Mouse (Mus musculus) cerebellum, adult 8-10 months (tissue): ENCODE results near the gene Trak1.

Experiments
- DNase-seq: peaks from one replicate; pipeline ENCODE4 v3.0.0; 2022

Trak1 gene

DNA sequence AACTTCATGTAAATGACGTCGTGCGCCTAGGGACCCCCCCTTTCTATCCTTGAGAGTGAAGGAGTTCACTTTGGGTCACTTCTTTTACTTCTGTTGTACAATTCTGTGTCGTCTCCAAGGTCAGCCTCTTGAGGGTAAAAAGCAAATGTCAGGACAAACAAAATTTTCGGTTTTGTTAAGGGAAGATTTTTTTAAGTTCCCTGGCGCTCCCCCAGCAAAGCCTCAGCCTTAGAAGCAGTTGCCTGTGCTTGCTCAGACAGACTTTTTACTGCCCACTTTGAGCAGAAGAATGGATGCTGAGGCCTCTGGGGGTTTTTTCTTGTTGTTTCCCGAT, 730 bp downstream of the Trak1 start:
- no peak for DNase-seq

DNA sequence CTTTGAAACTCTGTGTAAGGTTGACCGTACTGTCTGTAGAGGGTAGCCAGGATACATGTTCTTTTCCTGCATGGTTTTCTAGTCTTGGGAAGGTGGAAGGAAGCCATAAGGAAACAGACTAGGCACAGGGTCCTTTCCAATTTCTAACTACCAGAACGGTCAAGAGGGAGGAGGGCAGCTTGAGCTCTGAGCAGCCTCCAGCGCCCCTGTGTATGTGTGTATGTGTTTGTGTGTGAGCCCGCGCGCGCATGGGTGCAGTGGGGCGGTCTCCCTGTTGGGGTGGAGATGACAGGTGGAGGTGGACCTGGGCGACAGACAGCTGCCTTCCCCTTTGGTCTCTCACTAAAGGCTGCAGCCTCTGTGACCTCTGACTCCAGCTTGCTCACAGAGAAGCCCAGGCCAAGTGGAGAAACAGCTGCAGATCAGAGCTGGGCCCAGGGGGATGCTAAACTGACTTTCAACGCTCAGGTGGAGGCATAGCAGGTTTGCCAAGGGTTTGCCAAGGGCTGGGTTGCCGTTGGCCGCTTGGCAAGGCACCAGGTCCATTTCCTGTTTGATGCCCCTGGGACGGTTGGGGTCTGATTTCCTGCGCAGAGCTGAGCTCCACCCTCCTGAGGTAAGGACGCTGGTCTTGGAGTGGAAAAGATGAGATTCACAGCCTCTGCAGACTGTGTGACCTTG, 1.2 kb downstream of the Trak1 start:
- peak; percentile 39 for DNase-seq

DNA sequence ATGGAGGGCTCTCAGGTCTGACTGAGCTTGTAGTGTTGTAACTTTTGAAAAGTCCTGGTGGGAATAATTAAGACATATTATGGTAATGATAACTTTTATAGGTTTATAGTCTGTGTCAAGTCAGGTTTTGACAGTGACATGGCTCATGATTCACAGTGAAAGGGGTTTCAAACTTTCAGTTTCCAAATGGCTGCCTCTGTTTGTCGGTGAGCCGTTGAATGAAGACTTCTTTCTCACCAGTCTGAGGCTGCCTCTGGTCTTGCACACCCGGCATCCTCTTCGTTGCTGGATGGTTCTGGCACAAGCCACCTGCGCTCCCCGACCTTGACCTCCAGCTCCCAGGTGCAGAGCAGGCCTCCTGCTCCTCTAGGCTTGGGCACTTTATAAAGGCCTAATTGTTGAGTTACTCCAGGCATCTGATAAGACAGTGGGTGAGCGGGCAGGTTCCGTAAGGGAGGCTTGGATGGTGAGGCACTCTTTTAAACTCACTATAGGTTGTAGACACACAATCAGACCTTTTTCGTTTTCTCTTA, 2.0 kb downstream of the Trak1 start:
- no peak for DNase-seq

DNA sequence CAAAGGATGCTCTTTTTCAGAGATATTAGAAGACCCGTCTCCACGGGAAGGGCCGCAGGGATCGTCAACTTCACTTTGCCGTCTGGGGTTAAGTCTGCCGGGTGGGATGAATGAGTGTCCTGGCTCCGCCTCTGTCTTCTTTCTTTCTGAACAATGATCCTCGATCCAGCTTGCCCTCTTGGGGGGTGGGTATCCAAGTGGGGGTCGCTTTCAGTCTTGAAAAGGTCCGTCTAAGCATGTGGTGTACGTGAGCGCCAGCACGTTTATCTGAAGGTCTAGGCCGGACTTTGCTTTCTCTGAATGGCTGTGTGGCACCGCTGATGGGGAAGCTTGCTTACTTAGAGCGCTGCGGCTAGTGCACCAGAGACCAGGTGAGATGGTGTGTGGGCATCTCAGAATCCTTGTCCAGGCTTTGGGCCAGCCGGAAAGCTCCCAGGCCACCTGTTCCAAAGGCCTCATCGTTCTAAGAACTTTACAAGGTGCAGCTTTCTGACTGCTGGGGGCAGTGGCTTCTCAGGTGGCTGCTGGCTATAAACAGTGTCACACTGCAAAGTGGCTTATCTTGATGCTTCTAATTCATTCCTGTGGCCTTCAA, 2.8 kb downstream of the Trak1 start:
- DNase-seq = no peak

DNA sequence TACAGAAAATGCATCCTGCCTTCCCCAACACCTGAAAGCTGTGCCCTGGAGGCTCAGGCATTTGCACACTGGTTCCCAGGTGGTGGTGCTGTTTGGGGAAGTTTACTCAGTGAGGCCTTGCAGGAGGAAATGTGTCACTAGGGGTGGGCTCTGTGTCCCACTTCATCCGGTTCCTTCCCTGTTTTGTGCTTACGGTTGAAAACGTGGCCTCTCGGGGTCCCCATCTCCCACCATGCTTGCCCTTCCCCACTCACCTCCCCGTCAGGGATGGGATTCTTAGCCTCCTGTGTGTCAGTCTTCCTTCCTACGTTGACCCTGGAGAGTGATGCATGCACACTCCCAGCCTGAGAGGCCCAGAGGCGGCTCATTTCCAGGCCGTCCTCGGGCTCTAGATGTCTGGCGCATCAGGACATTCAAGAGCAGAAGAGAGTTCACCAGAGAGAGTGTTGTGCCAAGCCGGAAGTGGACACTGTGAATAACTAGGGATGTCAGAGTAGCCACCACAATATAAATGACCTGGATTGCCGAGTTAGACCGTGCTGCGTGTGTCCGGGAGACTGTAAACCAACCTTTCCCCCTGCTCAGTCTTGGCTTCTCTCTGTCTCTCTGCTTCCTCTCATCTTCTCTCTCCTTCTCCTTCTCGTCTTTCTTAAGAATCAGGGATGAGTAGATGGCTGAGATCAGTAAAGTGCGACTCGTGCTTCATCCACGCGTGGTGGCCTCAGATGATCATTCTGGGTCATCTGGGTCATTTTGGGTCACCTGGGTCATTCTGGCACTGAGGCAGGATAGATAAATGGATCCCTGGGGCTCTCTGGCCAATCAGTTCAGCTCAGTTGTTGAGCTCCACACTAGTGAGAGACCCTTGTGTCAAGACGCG, 4.0 kb downstream of the Trak1 start:
- no peak for DNase-seq

DNA sequence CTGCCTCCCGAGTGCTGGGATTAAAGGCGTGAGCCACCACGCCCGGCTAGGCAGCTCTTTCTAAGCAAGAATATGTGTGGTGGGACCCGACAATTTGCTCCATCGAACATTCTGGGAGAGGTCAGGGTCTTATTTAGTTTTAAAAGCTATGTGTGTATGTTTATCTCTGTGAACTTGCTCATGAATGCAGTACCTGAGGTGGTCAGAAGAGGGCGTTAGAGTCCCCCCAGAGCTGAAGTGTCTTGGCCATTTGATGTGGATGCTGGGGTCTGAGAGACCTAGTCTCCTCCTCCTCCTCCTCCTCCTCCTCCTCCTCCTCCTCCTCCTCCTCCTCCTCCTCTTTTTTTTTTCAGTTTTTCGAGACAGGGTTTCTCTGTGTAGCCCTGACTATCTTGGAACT, 5.2 kb downstream of the Trak1 start:
- no peak for DNase-seq

DNA sequence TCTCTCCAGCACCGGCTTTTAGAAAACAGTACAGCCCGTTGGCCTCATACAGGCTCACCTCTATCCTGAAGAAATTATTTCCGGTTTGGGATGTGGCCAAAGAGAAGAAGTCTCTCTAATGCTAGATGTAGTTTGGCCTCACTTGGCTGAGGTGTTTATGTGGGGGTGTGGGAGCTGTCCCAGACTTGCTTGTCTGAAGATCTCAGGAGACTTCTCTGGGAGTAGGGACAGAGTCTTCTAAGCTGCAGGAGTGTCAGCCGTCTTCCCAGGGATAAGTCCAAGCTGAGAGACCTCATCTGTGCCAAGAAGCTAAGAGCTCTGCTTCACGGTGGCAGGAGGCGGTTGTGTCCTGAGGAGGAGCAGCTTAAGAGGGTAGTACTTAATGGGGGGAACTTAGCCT, 5.8 kb downstream of the Trak1 start:
- DNase-seq = no peak

DNA sequence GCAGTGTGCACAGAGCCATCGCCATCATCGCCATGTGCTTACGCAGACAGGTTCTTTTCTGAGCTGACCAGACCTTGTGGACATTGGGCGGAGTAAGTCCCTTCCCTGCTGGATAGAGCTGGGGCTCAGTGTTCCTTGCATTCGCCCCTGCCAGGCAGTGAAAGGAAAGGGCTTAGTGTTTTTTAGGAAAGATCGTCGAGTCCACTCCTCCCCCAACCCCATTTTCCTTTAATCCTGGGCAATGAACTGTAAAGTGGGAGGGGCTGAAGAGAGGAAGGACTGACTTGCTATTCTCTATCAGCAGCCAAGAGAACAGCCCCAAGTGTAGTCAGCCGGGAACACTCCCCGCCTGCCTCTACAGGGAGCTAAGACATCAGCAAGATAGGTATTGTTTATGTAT, 6.4 kb downstream of the Trak1 start:
- DNase-seq = no peak

DNA sequence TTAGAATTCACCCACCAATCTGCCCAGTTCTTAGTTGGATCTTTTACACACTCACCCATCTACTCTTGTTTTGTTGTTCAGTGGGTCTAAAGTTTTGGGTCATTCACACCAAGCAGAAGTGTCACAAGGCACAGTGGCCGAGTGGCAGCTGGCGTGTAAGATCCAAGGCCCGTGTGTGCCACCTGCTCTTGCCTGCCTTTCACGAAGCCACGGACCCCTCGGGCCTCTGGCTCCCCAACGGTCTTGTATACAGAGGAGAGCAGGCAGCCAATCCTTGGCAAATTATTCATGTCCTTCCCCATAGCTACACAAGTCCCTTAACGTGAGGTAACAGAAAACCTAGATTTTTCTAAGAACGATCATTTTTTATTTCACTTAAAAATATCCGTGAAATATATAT, 7.2 kb downstream of the Trak1 start:
- no peak for DNase-seq

DNA sequence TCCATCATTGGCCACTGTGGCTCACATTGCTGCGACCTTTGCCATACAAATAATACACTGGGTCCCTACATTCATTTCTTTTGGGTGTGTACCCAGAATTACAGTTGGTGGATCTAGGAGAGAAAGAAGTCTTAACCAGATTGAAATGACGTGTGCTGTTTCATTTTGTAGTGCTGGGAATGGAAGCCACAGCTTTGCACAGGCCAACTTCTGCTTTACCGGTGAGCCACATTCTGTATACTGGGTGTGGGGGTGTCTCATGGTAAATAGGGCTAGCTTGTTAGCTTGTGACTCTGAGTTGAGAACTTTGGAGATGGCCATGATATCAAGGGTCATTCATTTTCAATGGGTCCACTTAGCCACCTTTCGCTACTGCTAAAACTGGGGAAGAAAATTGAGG, 8.2 kb downstream of the Trak1 start:
- no peak for DNase-seq

DNA sequence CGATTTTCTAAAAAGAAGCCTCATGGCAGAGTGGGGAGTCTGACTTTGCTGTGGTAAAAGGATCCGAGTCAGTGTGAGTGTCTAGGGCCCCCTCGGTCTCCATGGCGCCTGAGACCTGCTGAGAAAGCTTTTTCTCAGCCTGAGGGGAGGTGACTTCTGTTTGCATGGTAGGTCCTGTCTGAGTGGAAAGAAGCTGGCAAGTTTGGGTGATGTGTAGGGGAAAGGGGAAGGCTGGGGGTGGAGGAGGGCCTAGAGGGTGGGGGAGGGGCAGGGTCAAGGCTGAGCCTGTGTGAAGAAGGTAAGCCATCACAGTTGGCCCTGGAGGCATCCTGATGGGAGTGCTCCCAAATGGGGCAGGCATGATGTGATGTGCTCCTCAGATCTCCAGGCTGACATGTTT, 12.0 kb downstream of the Trak1 start:
- no peak for DNase-seq

DNA sequence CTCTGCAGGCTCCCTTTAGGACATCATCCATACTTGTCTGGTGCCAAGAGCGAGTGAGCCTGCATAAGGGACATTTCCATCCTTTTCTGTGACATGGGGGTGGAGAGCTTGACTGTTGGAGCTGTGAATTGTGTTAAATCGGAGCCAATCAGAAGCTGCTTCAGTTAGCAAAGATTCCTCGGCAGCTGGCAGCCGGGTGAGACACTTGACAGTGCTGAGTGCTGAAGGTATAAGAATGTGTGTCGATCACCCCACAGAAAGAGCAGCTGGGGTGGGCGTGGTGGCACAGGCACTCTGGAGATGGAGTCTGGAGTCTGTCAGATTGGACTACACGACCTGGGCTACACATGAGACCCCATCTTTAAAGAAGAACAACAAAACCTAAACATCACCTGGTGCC, 13.2 kb downstream of the Trak1 start:
- DNase-seq = no peak

DNA sequence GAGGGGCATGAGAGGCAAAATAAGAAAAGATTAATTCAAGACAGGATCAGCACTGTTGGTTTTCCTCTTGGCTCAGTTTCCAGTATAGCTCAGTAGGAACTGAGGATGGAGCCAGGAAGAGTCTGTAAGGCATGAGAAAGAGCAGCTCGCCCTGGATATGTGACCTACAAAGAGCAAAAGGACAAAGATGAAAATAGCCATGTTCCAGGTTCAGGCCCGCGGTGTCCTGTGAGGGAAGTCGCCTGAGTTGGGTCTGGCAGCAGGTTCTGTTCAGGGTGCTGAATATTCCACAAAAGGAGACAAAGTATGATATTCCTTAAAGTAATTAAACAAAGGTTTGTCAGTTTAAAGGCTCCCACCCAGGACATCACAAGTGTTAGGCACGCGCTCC, 14.5 kb downstream of the Trak1 start:
- no peak for DNase-seq

DNA sequence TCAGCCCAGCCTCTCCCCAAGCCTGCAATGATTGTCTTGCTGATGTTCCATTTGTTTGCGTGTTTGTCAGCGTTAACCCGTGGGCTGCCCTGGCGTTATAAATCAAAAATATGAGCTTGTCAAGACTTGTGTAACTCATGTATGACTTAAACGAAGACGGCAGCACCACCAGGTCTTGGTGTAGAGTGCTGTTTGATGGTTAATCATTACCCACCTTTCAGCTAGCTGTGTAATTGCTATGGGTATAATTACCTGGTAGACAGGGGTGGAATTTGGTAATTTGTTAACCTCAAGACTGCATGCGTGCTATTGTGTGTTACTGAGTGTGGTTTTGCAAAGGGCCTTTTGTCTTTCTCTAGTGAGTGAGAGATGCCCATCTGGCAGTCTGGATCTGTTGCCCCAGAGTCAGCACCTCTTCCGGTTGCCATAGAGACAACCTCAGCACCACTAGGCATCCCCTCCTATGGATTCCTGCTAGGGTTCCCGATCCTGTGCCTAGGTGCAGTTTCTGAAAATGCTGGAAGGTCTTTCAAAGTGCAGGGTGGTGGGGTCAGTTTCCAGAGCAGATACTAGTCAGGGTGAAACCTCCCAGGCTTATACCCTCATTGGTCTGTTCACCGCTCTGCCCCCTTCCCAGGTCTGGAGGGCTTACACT, 15.1 kb downstream of the Trak1 start:
- DNase-seq = no peak

DNA sequence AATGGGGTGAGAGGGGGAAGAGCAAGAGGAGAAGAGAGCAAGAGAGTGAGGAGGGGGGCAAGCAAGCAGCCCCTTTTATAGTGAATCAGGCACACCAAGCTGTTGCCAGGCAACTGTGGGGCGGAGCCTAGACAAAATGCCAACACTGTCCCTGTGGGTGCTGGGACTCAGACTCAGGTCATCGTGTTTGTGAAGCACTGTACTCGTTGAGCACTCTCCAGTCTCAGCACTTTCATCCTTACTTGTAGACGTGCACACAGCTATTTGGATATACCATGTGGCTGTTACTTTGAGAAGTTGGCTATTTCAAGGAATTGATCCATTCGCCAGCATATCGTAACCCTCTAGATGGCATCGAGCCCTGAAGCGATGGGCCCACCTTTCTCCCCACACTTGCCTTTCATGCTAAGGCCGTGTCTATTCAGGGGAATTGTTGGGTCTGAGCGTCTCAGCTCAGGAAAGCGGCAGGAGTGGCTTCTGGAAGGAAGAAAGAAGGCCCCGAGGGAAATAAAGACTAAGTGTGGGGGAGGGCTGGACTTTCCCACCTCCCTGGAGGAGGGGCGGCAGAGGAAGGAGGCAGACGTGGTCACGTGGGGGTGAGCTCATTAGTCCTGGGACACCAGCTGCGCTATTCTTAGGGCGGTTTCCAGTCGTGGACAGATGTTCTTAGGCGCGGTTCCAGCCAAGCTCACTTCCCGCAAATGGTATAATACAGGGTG, 16.5 kb downstream of the Trak1 start:
- DNase-seq = no peak

DNA sequence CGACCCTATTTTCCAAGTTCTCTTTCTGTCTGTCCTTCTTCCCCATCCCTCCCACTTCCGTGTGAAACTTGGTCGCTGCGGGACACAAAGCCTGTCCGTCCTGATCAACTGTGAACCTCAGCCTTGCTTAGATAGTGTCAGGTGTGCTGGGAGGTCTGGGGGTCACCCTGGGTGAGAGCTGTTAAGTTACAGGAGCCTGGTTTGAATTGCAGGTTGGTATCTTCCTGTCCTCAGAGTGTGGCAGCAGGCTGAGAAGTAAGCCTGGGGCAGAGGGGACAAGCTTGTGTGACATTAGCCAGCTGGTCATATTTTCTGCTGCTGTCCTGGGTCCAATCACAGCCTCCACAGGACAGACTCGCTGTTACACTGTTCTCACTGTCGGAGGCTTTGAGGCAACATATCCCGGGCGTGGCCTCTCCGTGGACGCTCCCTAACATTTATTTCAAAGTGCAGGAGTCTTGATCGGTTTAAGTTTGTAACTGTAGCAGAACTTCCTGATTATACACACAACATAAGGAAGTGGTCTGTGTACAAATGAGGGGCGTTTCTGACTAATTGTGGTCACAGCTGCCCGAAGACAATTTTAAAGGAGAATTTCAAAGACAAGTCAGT, 17.3 kb downstream of the Trak1 start:
- no peak for DNase-seq

DNA sequence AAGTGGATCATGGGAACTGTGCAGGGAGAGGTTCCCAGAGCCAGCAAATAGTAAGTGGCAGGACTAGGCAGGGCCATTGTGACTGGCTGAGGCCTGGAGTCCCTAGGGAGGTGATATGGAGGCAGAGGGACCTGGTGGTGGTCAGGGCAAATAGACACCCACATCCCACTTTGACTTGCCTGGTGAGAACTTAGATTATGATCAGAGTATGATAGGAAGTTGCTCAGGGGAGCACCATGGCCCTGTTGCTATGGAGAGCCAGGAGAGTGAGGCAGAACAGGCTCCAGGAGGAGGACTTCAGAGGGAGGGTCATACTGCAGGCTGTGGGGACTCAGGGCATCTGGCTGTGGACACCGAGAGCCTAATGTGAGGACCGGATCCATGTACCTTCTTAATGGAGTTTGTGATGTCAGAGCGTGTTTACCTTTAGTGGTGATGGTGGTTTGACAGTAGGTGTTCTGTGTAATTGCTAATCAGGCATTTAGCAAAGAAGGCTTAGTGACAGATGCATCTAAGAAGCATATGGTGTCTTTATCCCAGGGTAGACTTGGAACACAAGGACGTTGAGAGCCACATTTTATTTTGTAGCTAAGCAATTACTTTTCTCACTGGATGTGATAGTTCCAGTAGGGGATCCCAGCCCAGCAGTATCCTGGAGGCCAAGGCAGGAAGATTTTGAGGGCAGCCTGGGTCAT, 18.7 kb downstream of the Trak1 start:
- no peak for DNase-seq

DNA sequence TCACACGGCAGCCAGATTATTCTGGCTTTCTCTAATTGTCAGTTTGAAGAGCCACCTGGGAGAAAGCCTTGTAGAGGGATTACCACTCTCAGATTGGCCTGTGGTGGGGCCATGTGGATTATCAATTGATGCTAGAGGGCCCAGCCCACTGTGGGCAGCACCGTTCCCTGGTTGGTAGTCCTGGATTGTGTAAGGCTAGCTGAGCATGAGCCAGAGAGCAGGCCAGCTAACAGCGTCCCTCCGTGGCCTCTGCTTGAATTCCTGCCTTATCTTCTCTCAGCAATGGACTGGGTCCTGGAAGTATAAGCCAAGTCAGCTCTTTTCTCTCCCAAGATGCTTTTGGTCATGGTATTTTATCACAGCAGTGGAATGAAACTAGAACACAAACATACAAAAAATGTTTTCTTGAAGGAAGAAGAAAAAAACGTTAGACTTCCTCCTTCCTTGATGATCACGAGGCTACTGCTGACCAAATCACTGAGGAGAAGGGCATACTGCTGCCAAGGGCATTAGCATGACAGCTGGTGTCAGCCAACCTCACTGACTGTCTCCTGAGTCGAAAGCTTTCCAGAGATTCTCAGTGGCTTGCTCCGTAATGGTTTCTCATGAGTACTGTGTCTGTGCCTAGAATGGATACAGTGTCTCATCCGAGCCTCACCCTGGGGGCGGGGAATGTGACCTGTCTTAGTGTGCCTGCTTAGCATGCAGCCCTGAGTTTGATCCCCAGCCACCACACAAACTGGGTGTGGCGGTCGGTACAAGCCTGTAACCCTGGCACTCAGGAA, 19.5 kb downstream of the Trak1 start:
- DNase-seq = peak; percentile 52

DNA sequence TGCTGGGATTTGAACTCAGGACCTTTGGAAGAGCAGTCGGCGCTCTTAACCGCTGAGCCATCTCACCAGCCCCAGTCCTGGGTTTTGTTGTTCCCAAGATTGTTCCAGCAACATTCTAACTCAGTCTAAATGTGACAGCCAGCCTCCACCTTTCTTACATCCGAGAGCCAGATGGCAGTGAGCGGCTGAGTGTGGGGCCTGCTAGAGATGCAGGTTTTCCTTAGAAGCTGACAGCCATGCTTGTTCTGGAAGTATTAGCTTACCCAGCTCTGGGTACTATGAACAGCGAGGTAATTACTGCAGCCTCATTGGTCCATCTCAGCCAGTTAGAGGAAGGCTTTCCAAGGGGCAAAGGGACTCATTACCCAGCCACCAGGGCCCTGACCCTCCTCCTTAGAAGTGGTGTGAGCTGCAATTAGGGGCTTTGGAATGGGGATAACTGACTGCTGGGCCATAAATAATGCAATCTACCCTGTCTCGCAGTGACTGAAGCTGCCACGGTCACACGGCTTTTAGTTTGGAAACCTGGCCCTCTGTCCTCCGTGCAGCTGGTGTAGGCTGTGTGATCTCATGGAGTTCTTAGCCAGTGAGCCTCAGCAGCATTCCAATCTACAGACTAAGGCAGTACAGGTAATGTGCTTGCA, 22.1 kb downstream of the Trak1 start:
- DNase-seq = no peak

DNA sequence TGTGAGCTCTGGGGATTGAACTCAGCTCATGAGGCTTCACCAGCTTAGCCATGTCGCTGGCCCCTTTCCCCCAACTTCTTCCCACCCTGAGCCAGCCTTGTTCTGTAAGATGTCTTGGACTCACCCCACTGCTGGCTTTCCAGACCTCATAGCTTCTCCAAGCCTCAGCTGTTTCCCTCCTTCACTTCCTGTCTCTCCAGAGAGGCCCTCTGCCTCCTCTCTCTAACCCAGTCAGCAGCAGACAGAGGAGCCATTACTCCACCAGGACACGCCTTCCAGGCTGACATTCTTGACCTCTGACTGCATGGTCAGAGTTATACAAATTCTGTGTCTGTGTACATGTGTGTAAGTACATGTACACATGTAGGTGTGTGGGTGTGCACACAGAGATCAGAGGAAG, 23.1 kb downstream of the Trak1 start:
- no peak for DNase-seq
